Mouse (Mus musculus): ENCODE measurements at regions not wholly inside any gene's neighbourhood (a gene's known extent, or its start where the extent isn't known, plus 50 kb on each side); places are given as distances from the start of the nearest gene placed in this dataset.

DNA sequence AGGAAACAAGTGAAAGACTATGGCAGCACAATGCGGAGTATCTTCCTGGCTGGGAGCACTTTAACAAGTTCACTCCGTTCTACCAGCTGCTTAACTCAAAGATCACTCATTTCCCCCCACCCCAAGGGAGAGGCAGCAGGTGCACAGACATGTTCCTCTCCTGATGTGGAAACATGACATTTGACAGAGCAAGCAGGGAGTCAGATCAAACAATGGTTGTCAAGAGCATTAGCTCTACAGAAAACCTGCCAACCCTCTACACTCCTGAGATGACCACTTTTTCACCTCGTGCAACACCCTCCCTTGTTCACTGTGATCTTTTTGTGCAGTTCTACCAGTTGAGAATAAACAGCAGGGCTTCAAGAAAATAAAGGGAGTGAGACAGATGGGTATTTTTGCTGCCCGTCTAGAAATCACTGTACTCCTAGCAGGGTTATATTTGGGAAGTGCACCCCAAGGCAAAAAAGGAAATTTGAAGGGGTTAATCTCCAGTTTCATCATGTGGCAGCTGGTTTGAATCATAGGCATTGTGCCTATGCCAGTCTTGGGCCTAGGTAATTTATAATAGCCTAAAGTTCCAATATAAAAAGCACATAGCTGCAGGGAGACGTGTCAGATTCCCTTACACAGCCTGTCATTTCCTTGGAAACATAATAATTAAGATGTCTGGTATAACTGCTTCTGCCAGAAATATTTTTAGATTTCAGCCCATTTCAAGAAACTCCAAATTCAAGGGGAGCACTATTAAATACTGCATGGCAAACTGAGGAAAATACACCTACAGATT is 210.5 kb upstream of the Epha6 start:
- DNase-seq (ENCODE audit: low spot score): peak; percentile 42

DNA sequence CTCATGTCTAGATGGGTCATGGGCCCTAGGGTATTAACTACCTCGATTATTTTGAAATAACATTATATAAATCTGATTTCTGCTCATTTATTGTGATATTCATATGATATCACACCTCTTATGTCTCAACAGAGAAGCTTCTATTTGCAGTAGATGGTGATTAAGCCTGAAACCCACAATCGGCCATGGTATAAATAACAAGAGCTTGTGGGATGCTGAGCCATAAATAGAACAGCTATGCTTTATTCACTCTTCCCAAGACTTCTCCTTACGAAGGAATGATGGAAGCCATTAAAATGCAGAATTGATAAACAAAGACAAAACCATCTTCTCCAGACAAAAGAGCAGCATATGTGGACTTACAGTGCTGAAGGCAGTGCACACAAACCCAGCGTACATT is 195.4 kb upstream of the Epha6 start:
- no peak for DNase-seq (ENCODE audit: low spot score)
